Mouse (Mus musculus) midbrain, embryonic 13.5 days (tissue): ENCODE measurements around the gene Cct5. TPM values are rescaled to one million over a fixed set of nuclear protein-coding genes. Genes with fewer than 3 reads are reported as not detected.
A peak's percentile ranks its signal among the peaks of the same experiment; 100 is the strongest.

Experiments
- ATAC-seq: fragments of 200-750 bp; cut with Nextera tagmentation; 2 replicates; pipeline ENCODE4 v1.8.0; 2017; ENCODE audit warnings: mild to moderate bottlenecking, moderate TSS enrichment, moderate library complexity
- H3K27ac ChIP-seq: fragments of 300-500 bp; sonication (generic); 2 replicates; pipeline ENCODE4 v1.5.1; 2015; ENCODE audit warnings: inconsistent platforms, mild to moderate bottlenecking, moderate library complexity
- H3K27me3 ChIP-seq: fragments of 300-500 bp; sonication (generic); 2 replicates; pipeline ENCODE4 v1.6.1; 2015; ENCODE audit warnings: mild to moderate bottlenecking, inconsistent platforms
- H3K36me3 ChIP-seq: fragments of 300-500 bp; sonication (generic); 2 replicates; pipeline ENCODE4 v1.6.1; 2015; ENCODE audit warnings: mild to moderate bottlenecking, inconsistent platforms
- H3K4me1 ChIP-seq: fragments of 300-500 bp; sonication (generic); replicated peaks from 2 replicates; pipeline ENCODE4 v1.6.1; 2015; ENCODE audit warnings: inconsistent platforms
- H3K4me2 ChIP-seq: fragments of 300-500 bp; sonication (generic); replicated peaks from 2 replicates; pipeline ENCODE4 v1.6.1; 2015; ENCODE audit warnings: moderate library complexity, mild to moderate bottlenecking, inconsistent platforms
- H3K4me3 ChIP-seq: fragments of 300-500 bp; sonication (generic); replicated peaks from 2 replicates; pipeline ENCODE4 v1.5.1; 2015; ENCODE audit warnings: mild to moderate bottlenecking, inconsistent platforms
- H3K9ac ChIP-seq: fragments of 300-500 bp; sonication (generic); replicated peaks from 2 replicates; pipeline ENCODE4 v1.6.1; 2015; ENCODE audit warnings: mild to moderate bottlenecking, inconsistent platforms
- H3K9me3 ChIP-seq: fragments of 300-500 bp; sonication (generic); 2 replicates; pipeline ENCODE4 v1.6.1; 2016; ENCODE audit warnings: mild to moderate bottlenecking, inconsistent platforms
- WGBS: fragments of 180-500 bp; shearing (Covaris S2); methylation state at CpG from one replicate; pipeline ENCODE4 v1.1.7; 2015; 5-methylcytosine and 5-hydroxymethylcytosine counted together
- polyA plus RNA-seq: library from polyadenylated mRNA; unstranded; fragments of >200 nt; fragmentation: Nextera tagmentation; extraction: Ambion mirVana; gene quantifications from 2 replicates; pipeline ENCODE4 v1.2.1, GENCODE M21; 2015

Cct5 gene
- polyA plus RNA-seq, 1 experiment from 2014 or later: 540 TPM

DNA sequence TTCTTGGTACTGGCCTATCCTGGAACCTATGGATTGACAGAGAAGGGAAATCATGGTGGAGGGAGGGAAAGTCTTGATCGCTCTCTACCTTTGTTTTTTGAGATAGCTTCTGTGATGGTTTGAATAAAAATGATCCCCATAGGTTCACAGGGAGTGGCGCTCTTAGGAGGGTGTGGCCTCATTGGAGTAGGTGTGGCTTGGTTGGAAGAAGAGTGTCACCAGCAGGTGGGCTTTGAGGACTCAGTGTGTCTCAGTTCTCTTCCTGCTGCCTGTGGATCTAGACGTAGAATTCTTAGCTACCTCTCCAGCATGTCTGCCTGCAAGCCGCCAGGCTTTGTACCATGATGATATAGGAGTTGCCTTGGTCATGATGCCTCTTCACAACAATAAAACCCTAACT is 39.6 kb downstream of the Cct5 start:
- Histone ChIP-seq H3K9ac (no peak overlapping the region), H3K4me3 (no peak overlapping the region), H3K27ac (no peak overlapping the region), H3K36me3 (no peaks in the 10 kb centered on the region), H3K27me3 (no peaks in the 10 kb centered on the region), H3K9me3 (peaks cover 8% of the 10 kb centered on the region), H3K4me2 (no peak overlapping the region), H3K4me1 (no peaks in the 10 kb centered on the region)
- ATAC-seq: no peak
- 95% methylated on average over 4 of the region's 4 CpGs for WGBS

- H3K9me3 ChIP-seq: peaks cover 8% of the 10 kb centered on the region
- no peaks in the 10 kb centered on the region for H3K4me1 ChIP-seq
- no peaks in the 10 kb centered on the region for H3K36me3 ChIP-seq
- H3K27ac ChIP-seq: no peak overlapping the region
- H3K4me3 ChIP-seq: no peak overlapping the region
- WGBS: 83% methylated on average over 6 of the region's 6 CpGs
- H3K27me3 ChIP-seq: no peaks in the 10 kb centered on the region
- H3K9ac ChIP-seq: no peak overlapping the region
- ATAC-seq: no peak
- H3K4me2 ChIP-seq: no peak overlapping the region
Measured at GRCm38 (mm10) chr15:31561390-31561789, 40.2 kb downstream of the Cct5 start.

GRCm38 (mm10) chr15:31554855-31555254 is 46.7 kb downstream of the Cct5 start:
- Histone ChIP-seq H3K9ac (no peak overlapping the region), H3K27me3 (no peaks in the 10 kb centered on the region), H3K4me2 (no peak overlapping the region), H3K36me3 (no peaks in the 10 kb centered on the region), H3K27ac (no peak overlapping the region), H3K4me3 (no peak overlapping the region), H3K9me3 (peaks cover 5% of the 10 kb centered on the region), H3K4me1 (no peaks in the 10 kb centered on the region)
- no peak for ATAC-seq
- 73% methylated on average over 2 of the region's 2 CpGs for WGBS

- Histone ChIP-seq H3K4me3 (no peak overlapping the region), H3K4me2 (no peak overlapping the region), H3K27me3 (no peaks in the 10 kb centered on the region), H3K9me3 (no peaks in the 10 kb centered on the region), H3K4me1 (no peaks in the 10 kb centered on the region), H3K27ac (no peak overlapping the region), H3K9ac (no peak overlapping the region), H3K36me3 (no peaks in the 10 kb centered on the region)
- no peak for ATAC-seq
- 83% methylated on average over 4 of the region's 4 CpGs for WGBS
Measured at GRCm38 (mm10) chr15:31550381-31550780, 51.2 kb downstream of the Cct5 start.

- Histone ChIP-seq H3K4me2 (no peak overlapping the region), H3K9ac (no peak overlapping the region), H3K4me1 (peaks cover 10% of the 10 kb centered on the region), H3K27ac (no peak overlapping the region), H3K36me3 (no peaks in the 10 kb centered on the region), H3K9me3 (no peaks in the 10 kb centered on the region), H3K27me3 (no peaks in the 10 kb centered on the region), H3K4me3 (no peak overlapping the region)
- ATAC-seq: no peak
- whole genome bisulfite sequencing: 72% methylated on average over 5 of the region's 5 CpGs
Measured at GRCm38 (mm10) chr15:31547421-31547820, 54.2 kb downstream of the Cct5 start.

DNA sequence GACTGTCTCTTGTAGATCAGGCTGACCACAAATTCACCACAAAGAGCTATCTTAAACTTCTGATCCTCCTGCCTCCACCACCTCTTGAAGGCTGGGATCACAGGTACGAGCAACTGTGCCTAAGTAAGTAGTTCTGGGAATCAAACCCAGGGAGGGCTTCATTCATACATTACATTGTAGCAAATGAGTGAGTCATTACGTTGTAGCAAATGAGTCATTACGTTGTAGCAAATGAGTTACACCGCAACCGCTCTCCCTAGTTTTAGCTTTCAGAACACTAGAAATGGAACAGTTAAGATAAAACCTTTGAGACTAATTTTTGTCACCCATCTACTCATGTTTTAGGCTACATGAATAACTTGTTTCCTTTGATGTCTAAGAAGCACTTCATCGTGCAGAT is 55.3 kb downstream of the Cct5 start:
- Histone ChIP-seq H3K27ac (no peak overlapping the region), H3K9ac (no peak overlapping the region), H3K9me3 (no peaks in the 10 kb centered on the region), H3K4me1 (peaks cover 20% of the 10 kb centered on the region), H3K4me2 (no peak overlapping the region), H3K36me3 (no peaks in the 10 kb centered on the region), H3K4me3 (no peak overlapping the region), H3K27me3 (no peaks in the 10 kb centered on the region)
- WGBS: 85% methylated on average over 6 of the region's 6 CpGs
- ATAC-seq: no peak

DNA sequence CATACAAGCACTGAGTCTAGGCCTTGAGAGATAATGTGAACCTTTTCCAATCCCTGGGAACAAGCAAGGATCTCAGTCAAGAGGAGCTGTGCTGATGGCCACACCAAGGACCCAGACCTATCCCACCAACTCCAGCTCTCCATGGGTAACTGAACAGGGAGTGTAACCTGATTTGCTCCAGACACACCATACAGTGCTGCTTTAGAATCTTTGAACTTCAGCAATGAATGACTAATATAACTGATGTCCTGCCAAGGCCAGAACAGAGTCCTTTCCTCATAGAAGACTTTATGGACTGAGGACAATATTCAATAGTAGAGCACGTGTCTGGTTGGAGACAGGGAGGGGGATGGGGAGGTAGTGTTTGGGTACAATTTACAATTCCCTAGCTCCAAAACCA is 56.5 kb downstream of the Cct5 start:
- ATAC-seq: no peak
- H3K9ac ChIP-seq: no peak overlapping the region
- WGBS: 81% methylated on average over 1 of the region's 1 CpGs

GRCm38 (mm10) chr15:31543246-31543645 is 58.4 kb downstream of the Cct5 start:
- Histone ChIP-seq H3K9ac (no peak overlapping the region), H3K4me2 (no peak overlapping the region), H3K9me3 (no peaks in the 10 kb centered on the region), H3K4me3 (no peak overlapping the region), H3K36me3 (no peaks in the 10 kb centered on the region), H3K27me3 (no peaks in the 10 kb centered on the region), H3K4me1 (peaks cover 20% of the 10 kb centered on the region), H3K27ac (no peak overlapping the region)
- no peak for ATAC-seq
- 8% methylated on average over 3 of the region's 3 CpGs for WGBS

More for the DNA sequence above, 56.5 kb downstream of the Cct5 start:
- Histone ChIP-seq H3K27ac (no peak overlapping the region), H3K4me3 (no peak overlapping the region), H3K4me1 (peaks cover 20% of the 10 kb centered on the region), H3K4me2 (no peak overlapping the region), H3K36me3 (no peaks in the 10 kb centered on the region), H3K27me3 (no peaks in the 10 kb centered on the region), H3K9me3 (no peaks in the 10 kb centered on the region)

DNA sequence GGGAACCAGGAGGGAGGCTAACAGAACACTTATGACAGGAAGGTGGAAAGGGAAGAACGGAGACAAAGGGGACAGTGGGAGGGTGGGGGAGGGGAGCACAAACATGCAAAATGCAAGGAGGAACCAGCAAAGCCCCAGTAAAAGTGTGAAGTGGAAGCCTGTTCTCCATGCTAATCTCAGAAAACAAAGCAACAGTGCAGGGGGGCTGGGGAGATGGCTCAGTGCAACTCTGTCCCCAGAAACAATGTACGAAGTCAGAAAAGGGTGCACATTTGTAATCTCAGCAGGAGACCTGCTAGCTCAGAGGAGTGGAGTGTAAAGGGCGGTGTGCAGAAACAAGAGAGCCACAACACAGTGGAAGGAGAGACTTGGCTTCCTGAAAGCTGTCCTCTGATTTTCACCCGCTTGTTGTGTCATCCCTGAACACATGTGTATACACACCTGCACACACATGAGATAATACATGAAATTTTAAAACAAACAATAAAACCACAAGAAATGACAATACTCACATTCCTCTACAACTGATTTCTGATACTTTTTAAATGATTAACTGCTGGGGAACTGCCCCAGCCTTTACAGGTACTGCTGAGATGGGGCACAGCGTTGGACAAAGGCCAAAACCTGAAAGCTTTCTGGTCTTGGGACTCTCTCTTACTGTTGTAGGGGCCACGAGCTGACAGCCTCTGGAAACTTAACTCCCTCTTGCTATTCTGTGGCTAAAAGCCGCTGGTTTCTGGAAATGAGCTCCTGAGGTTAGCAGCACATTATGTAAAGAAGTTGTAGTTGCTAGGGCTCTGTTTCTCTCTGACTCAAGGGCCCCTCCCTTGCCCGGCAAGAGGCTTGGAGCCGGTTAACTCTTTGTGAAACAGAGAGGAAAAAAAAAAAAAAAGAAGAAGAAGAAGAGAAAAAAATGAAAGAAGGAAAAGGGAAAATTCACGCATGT is 59.3 kb downstream of the Cct5 start:
- H3K4me3 ChIP-seq: no peak overlapping the region
- no peaks in the 10 kb centered on the region for H3K9me3 ChIP-seq
- peak overlapping the region; percentile 56 for H3K27ac ChIP-seq
- H3K4me2 ChIP-seq: peak overlapping the region; percentile 29; the same call in 1 of the 2 replicates
- peak; percentile 49 for ATAC-seq
- no peaks in the 10 kb centered on the region for H3K27me3 ChIP-seq
- H3K4me1 ChIP-seq: peaks cover 20% of the 10 kb centered on the region
- no peaks in the 10 kb centered on the region for H3K36me3 ChIP-seq
- H3K9ac ChIP-seq: 0 out of 2 replicates have a peak overlapping the region, but pooled peaks have one; percentile 29
- 5% methylated on average over 10 of the region's 10 CpGs for WGBS

Other genes with a start within 250 kb of the Cct5 start
- gene Ankrd33b, start 234.1 kb downstream of the Cct5 start, polyA plus RNA-seq: 0.64 and 0.86 TPM in 2 replicates
- gene Ropn1l, start 148.1 kb downstream of the Cct5 start, polyA plus RNA-seq: 1.8 and 2.1 TPM in 2 replicates
- 75.0 and 78.6 TPM in 2 replicates for gene March6, start 70.8 kb downstream of the Cct5 start, polyA plus RNA-seq
- gene Cmbl, start 36.4 kb downstream of the Cct5 start, polyA plus RNA-seq: 3.1 and 4.0 TPM in 2 replicates
- 11.0 and 11.6 TPM in 2 replicates for gene Fam173b, start within 50 bp of the Cct5 start, polyA plus RNA-seq